Mouse (Mus musculus) heart, postnatal 0 days (tissue): ENCODE measurements around the gene Ano3. TPM values are rescaled to one million over a fixed set of nuclear protein-coding genes. Genes with fewer than 3 reads are reported as not detected.

Source experiments
- ATAC-seq: fragments of 200-750 bp; cut with Nextera tagmentation; 2 replicates; pipeline ENCODE4 v1.8.0; 2017; ENCODE audit warnings: low read depth, moderate number of reproducible peaks, moderate library complexity; ENCODE audit not compliant: insufficient read depth
- DNase-seq: peaks from one replicate; pipeline ENCODE4 v3.0.0-alpha.2; 2016; ENCODE audit warnings: low spot score
- H3K27ac ChIP-seq: fragments of 300-500 bp; sonication (generic); 2 replicates; pipeline ENCODE4 v1.5.1; 2014; ENCODE audit warnings: low read depth, mild to moderate bottlenecking
- H3K27me3 ChIP-seq: fragments of 300-500 bp; sonication (generic); 2 replicates; pipeline ENCODE4 v1.6.1; 2014; ENCODE audit warnings: low read length, mixed read lengths; ENCODE audit not compliant: control insufficient read depth, insufficient read depth
- H3K36me3 ChIP-seq: fragments of 300-500 bp; sonication (generic); replicated peaks from 2 replicates; pipeline ENCODE4 v1.6.1; 2014; ENCODE audit warnings: low read length, mixed read lengths; ENCODE audit not compliant: control insufficient read depth, insufficient read depth
- H3K4me1 ChIP-seq: fragments of 300-500 bp; sonication (generic); 2 replicates; pipeline ENCODE4 v1.6.1; 2014; ENCODE audit warnings: antibody characterized with exemption; ENCODE audit not compliant: control insufficient read depth, insufficient read depth
- H3K4me2 ChIP-seq: fragments of 300-500 bp; sonication (generic); 2 replicates; pipeline ENCODE4 v1.6.1; 2014; ENCODE audit warnings: low read depth, mild to moderate bottlenecking, low read length, moderate library complexity
- H3K4me3 ChIP-seq: fragments of 300-500 bp; sonication (generic); 2 replicates; pipeline ENCODE4 v1.5.1; 2014; ENCODE audit warnings: low read depth, low read length
- H3K9ac ChIP-seq: fragments of 300-500 bp; sonication (generic); replicated peaks from 2 replicates; pipeline ENCODE4 v1.6.1; 2014; ENCODE audit warnings: low read depth, low read length, mixed read lengths
- H3K9me3 ChIP-seq: fragments of 300-500 bp; sonication (generic); replicated peaks from 2 replicates; pipeline ENCODE4 v1.6.1; 2016; ENCODE audit warnings: low read length; ENCODE audit not compliant: control insufficient read depth
- CTCF ChIP-seq: IDR thresholded peaks from 2 replicates; pipeline ENCODE4 v1.5.1; 2016; ENCODE audit warnings: antibody characterized with exemption, control low read depth, low read depth
- EP300 ChIP-seq: IDR thresholded peaks from 2 replicates; pipeline ENCODE4 v1.6.1; 2016; ENCODE audit warnings: antibody characterized with exemption, low read depth
- WGBS: fragments of 180-500 bp; shearing (Covaris S2); extraction: QIAGEN DNeasy Blood & Tissue Kit; methylation state at CpG from one replicate; pipeline ENCODE4 v1.1.7; 2014; 5-methylcytosine and 5-hydroxymethylcytosine counted together
- polyA plus RNA-seq: library from polyadenylated mRNA; unstranded; fragments of >200 nt; fragmentation: Nextera tagmentation; extraction: Ambion mirVana; gene quantifications from 2 replicates; pipeline ENCODE4 v1.2.1, GENCODE M21; 2015
- total RNA-seq: library from RNA; depleted of rRNA; stranded (reverse); fragments of >200 nt; gene quantifications from 2 replicates; pipeline ENCODE4 v1.2.3, GENCODE M21; 2014; ENCODE audit warnings: low replicate concordance

Gene Ano3
- total and polyA plus RNA-seq, 2 experiments from 2014 or later = 0.18 TPM; not detected in 1

- Histone ChIP-seq H3K4me1 (peaks cover 5% of the 10 kb centered on the region; the same call in 1 of the 2 replicates), H3K36me3 (no peaks in the 10 kb centered on the region), H3K27me3 (no peaks in the 10 kb centered on the region), H3K9me3 (no peaks in the 10 kb centered on the region), H3K9ac (no peak overlapping the region), H3K4me2 (no peak overlapping the region), H3K27ac (no peak overlapping the region), H3K4me3 (no peak overlapping the region)
- ATAC-seq (no peak), DNase-seq (no peak)
- WGBS = 48% methylated on average over 3 of the region's 3 CpGs
- TF ChIP-seq CTCF = no peak
- no peak for TF ChIP-seq EP300
Measured at GRCm38 (mm10) chr2:110865584-110865983, 85.1 kb downstream of the Ano3 start.

DNA sequence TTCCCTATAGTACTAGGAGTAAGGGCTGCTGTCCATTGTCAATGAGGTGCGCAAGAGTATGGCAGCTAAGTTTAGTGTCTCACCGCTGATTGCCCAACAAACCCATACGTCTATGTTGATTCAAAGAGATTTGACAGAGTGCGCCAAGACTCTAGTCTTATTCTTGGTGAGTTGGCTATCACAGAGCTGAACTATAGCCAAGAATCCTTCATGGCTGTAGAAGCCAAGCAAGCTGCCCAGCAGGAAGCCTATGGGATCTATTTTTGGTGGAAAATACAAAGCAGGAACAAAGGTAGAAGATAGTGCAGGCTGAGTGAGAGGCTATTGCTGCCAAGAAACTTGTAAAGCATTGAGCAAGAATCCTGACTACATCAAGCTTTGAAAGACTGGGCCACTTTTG, 87.3 kb downstream of the Ano3 start:
- Histone ChIP-seq H3K9ac (no peak overlapping the region), H3K27me3 (no peaks in the 10 kb centered on the region), H3K4me2 (no peak overlapping the region), H3K4me3 (no peak overlapping the region), H3K4me1 (peaks cover 5% of the 10 kb centered on the region; the same call in 1 of the 2 replicates), H3K9me3 (0 out of 2 replicates have a peak, but pooled peaks cover 1% of the 10 kb centered on the region), H3K36me3 (no peaks in the 10 kb centered on the region), H3K27ac (no peak overlapping the region)
- TF ChIP-seq EP300 = no peak
- TF ChIP-seq CTCF = no peak
- ATAC-seq (no peak), DNase-seq (peak; percentile 8)
- 53% methylated on average over 4 of the region's 4 CpGs for WGBS

DNA sequence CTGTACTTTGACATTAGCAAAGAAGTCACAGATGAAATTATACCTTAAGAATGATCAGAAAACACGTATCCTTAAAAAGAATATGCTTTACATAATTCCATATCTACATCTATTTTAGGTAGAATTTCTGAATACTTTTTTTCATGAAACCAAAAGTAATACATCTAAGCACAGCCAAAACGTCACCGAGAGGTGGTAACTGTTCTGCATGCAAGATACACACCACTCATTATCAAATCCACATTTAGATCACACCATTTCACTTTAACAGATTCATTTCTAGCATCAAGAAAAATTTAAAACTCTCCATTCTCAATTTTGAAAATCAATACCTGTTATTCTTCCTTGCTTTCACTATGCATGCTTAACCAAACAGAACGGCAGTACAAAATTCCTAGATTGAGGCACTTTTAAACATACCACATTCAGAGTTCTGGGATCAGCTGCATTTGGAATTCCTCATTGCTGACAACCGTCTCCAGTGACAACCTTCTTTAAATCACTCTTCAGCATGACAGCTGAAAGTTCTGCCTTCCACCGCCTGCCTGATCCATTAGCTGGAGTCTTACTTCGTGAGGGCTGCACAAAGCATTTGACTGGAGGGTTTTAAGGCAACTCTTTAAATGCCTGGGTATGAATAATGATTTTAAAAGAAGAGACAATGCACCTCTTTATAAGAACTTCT, 111.0 kb downstream of the Ano3 start:
- Histone ChIP-seq H3K9me3 (no peaks in the 10 kb centered on the region), H3K4me2 (no peak overlapping the region), H3K4me1 (no peaks in the 10 kb centered on the region), H3K36me3 (no peaks in the 10 kb centered on the region), H3K27me3 (no peaks in the 10 kb centered on the region), H3K9ac (no peak overlapping the region), H3K27ac (no peak overlapping the region), H3K4me3 (no peak overlapping the region)
- 39% methylated on average over 7 of the region's 7 CpGs for WGBS
- TF ChIP-seq EP300 = no peak
- TF ChIP-seq CTCF = no peak
- DNase-seq = no peak
- ATAC-seq = no peak

- ATAC-seq (no peak), DNase-seq (no peak)
- no peak for TF ChIP-seq EP300
- no peak for TF ChIP-seq CTCF
- Histone ChIP-seq H3K4me3 (no peak overlapping the region), H3K36me3 (no peaks in the 10 kb centered on the region), H3K27me3 (no peaks in the 10 kb centered on the region), H3K4me2 (no peak overlapping the region), H3K4me1 (no peaks in the 10 kb centered on the region; the same call in 1 of the 2 replicates), H3K9me3 (no peaks in the 10 kb centered on the region), H3K27ac (no peak overlapping the region), H3K9ac (no peak overlapping the region)
Measured at GRCm38 (mm10) chr2:110816189-110816588, 134.5 kb downstream of the Ano3 start.

DNA sequence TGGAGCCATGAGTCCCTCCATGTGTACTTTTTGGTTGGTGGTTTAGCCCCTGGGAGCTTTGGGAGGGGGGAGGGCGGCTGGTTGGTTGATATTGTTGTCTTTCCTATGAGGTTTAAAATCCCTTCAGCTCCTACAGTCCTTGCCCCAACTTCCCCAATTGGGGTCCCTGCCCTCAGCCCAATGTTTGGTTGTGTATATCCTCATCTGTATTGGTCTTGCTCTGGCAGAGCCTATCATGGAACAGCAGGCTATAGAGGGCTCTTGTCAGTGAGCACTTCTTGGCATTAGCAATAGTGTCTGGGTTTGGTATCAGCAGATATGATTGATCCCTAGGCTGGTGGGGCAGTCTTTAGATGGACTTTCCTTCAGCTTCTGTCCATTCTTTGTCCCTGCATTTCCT, 135.8 kb downstream of the Ano3 start:
- ATAC-seq = no peak
- H3K4me2 ChIP-seq = no peak overlapping the region
- WGBS = 61% methylated on average over 1 of the region's 1 CpGs

More for the DNA sequence above, 135.8 kb downstream of the Ano3 start:
- Histone ChIP-seq H3K27ac (no peak overlapping the region), H3K4me1 (no peaks in the 10 kb centered on the region; the same call in 1 of the 2 replicates), H3K36me3 (no peaks in the 10 kb centered on the region), H3K9ac (no peak overlapping the region), H3K27me3 (no peaks in the 10 kb centered on the region), H3K4me3 (no peak overlapping the region), H3K9me3 (no peaks in the 10 kb centered on the region)
- DNase-seq = no peak
- TF ChIP-seq CTCF (no peak), EP300 (no peak)
